Mouse (Mus musculus): Measurements from ENCODE around the gene Antxr1.

The Antxr1 gene

DNA sequence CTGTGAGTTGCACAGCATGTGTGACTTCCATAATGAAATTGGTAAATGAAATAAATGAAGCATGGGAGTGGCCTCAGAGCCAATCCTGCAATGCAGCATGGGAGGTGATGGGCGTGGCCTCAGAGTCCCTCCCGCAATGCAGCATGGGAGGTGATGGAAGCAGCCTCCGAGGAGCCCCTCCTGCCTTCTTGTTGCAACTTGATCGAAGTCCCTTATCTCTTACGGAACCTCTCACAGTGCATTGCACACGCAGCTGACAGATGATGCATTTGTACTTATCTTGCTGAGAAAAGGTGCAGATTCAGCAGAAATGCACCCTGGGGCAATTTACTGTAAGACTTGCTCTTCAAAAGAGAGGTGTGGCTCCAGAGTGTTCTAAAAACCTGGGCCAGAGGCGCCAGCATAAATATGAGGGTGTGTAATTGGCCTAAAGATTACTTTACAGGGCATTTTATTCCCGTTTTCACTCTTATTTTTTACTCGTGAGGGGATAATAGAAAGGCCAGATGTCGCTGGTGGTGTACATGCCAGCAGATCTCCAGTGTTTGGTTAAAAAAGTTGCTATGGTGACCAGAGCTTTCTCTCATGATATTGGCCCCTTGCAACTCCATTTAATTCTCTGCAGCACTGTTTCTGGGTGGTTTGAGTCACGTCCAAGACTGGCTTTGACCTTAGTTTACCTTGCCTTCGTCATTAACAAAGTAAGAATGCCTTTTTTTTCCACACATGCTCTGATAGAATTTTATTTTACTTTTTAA is 195.6 kb downstream of the Antxr1 start:
- DNase-seq (ENCODE audit: low spot score) = no peak

DNA sequence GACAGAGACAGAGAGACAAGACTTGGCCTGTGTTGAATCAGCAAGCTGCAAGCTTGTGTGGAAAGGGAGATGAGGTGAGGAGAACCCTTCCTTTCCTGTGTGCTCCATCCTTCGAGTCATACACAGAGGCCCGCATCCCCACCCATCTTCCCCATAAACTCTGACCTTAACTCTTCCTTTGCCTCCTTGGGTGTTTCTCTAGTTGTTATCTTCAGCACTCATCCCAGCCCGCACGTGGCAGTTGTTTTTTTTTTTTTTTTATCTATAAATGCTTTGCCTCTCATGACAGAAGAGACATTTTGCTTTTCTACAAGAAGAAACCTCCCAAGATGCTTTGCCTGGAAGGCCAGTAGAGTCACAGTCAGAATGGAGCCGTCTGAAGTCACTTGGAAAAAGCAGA is 197.1 kb downstream of the Antxr1 start:
- DNase-seq (ENCODE audit: low spot score) = no peak

DNA sequence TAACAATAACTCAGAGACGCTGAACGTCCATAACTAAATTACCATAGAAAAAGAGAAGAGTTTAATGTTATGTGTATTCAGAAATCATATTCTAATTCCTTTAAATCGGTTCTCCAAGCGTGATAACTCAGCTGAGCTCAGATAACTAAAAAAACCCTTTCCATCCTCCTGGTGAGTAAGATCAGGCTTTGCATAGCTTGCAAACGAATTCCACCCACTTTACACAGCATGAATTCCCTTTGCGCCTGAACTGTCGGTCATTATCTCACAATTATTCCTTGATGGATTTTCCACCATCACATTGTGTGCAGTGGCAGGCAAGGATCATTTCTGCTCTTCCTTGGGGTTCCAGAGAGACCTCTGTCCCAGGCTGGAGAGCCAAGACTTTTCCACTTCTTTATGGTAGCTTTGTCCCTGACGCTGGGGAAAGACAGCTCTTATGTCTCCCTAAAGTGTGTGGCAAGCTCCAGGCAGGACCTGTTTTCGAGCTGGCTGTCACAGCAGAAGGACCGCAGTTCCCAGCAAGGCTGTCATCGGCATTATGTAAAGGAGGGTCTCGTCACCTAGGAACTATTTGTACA is 201.6 kb downstream of the Antxr1 start:
- DNase-seq (ENCODE audit: low spot score) = no peak

DNA sequence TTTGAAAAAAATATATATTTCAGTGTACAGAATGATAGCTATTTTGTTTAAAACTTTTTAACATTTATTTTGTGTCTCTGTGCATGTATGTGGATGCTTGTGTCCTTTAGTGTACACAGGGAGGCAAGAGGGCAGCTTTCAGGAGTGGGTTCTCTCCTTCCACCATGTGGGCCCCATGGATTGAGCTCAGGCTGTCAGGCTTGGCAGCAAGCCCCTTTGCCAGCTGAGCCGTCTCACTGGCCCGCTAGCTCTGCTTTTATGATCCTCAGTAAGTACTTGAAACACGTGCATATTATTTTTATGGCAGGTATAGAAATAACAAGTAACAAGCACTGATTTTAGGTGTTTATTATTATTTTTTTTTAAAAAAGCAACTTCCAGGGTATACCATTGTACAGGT is 202.1 kb downstream of the Antxr1 start:
- no peak for DNase-seq (ENCODE audit: low spot score)

DNA sequence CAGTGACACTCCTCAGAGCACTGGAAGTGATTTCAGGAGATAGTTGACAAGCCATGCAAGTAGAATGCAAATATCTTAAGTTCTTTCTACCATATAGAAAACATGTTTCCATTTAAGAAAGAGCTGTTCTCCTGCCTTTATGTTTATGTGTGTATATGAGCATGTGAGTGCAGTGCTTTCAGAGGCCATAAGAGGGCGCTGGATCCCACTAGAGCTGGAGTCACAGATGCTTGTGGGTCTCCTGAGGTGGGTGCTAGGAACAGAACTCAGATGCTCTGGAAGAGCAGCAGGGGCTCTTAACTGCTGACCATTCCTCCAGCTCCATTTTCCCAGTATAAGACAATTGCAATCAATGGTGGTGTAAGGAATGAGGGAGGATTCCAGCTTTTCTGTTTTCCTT is 204.5 kb downstream of the Antxr1 start:
- DNase-seq (ENCODE audit: low spot score) = no peak

DNA sequence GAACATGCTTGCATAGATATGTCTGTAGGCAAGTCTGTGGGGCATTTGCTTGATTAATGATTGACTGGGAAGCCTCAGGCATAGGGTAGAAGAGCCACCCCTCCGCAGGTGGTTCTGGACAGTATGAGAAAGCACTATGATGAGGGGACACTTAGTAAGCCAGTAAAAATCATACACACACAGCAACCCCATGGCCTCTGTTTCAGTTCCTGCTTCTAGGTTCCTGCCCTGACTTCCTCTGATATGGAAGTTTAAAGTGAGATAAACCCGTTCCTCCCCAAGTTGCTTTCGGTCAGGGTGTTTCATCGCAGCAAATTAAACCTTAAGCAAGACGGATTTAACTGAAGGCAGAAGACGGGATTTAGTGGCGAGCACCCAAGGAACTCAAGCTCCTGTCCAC is 205.0 kb downstream of the Antxr1 start:
- DNase-seq (ENCODE audit: low spot score) = no peak

DNA sequence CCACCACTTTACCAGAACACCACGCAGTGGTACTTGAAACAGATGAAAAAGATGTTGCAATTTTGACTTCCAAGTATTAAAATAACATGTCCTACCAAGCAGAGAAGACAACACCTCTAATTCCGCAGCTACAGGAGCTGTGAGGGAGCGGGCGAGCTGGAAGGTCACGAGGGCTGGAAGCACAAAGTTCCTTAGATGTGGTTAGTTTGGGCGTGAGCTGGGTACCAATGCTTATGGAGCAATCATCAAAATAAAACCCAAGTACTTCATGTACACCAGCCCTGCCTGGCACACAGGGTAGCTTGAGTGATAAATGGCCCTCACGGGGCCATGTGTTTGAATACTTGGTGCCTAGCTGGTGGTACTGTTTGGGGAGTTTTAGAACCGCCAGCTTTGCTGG is 205.8 kb downstream of the Antxr1 start:
- DNase-seq (ENCODE audit: low spot score) = no peak

DNA sequence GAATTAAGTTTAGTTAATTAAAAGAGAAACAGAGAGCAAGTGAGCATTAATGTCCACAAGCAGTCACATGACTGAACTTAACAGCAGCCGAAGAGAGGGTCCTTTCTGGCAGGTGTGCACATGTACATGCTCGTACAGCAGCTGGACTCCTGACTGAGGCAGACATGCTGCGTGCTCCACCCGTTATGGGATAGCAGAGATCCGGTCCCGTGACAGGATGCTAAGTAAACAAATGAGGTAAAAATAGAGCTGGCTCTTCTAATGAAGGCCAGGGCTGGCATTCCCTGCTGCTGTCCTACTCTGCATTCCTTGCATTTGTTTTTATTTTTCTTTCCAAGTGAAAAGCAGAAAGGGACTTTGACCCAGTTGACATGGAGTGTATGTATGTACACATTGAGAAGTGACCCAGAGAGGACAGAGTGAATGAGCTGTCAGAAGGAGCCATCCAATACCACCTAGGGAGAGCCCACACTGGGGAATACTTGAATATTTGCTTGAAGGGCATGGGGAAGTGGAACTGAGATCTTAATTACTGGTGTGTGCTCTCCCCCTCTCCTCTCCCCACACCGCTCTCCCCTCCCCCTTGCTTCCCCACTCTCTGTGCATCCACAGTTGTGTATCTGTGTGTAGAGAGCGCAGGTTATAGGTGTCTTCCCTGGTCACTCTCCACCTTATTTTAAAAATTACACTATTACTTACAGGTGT is 208.4 kb downstream of the Antxr1 start:
- no peak for DNase-seq (ENCODE audit: low spot score)

DNA sequence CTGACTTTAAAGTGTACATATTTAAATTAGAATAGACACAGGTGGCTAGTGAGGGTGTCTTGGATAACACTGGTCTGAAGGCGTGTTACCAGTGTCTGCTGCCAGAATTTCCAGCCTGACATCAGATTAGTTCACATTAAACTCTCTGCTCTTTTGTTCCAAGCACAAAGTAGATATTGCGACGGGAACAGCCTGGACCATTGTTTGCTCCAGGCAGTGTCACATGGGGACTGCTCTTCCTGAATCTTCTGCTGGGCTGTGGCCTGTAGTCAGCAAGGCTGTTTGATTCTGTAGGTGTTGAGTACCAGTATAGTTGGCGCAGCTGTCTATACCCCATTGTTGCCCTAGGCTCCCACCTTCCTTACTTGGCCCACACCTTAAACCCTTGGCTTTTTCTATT is 211.6 kb downstream of the Antxr1 start:
- DNase-seq (ENCODE audit: low spot score) = no peak

DNA sequence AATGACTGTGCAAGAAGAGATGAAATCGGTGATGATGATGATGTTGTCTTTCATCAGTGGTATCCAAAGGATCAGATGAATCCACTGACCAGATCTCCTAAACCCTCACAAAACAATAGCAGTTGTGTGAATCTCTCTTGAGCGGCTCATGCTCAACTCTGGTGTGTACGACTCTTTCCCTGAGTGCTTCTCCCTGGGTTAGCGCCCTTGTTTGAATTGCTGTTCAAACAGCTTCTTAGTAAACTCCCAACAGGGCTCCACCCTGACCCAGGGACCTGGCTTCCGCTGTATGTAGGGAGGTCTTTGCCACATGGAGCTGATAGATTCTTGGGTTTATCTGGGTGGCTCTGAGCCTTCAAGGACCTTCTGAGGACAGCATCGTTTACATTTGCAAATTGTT is 212.2 kb downstream of the Antxr1 start:
- DNase-seq (ENCODE audit: low spot score) = no peak

DNA sequence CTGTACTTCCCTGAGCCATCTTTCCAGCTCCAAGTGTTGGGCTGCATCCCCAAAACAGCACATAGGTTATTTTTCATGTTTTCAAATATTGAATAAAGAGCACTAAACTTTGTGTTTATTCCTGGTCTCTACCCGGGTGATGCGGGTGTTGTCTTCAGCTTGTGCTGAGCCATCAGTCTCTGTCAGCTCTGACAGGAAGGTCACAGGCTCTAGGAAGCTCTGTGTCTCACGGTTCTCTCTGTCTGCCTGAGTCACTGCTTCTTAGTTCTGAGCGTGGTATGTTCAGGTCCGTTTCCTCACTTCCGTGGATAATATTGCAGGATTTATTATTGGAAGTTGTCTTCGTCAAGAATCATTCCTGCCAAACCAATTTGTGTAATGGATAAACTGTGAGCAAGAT is 213.7 kb downstream of the Antxr1 start:
- no peak for DNase-seq (ENCODE audit: low spot score)

DNA sequence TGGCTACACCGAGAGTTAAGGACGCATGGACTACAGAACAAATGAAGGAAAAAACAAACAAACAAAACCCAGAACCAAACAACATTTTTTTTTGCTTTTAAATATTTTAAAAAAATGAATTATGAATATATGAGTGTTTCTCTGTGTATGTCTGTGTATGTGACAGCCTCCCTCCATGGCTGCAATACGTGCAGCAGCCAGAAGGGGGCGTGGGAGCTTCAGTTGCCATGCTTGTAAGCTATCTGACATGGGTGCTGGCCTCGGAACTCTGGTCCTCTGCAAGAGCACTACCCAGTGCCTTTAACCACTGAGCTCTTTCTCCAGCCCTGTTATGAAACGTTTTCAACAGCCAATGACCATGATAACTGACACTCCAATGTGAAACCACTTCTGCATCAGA is 215.0 kb downstream of the Antxr1 start:
- no peak for DNase-seq (ENCODE audit: low spot score)

DNA sequence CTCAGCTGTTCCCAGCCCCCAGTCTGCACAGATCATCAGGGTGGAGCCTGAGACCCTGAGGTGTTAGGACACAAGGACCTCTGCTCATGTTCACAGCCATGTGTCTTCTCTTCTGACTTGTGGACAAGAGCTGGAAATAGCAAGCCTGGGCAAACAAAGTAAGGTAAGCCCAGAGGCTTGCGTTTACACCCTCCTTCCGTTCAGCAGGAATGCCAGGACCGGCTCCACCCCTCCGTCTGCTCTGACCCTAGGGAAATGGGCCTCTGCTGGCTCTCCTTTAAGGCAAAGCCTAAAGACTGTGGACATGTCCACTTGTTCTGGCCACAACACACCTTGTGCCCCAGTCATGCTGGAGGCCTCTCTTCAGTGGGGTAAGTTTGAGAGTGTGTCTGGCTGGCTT is 215.6 kb downstream of the Antxr1 start:
- no peak for DNase-seq (ENCODE audit: low spot score)

DNA sequence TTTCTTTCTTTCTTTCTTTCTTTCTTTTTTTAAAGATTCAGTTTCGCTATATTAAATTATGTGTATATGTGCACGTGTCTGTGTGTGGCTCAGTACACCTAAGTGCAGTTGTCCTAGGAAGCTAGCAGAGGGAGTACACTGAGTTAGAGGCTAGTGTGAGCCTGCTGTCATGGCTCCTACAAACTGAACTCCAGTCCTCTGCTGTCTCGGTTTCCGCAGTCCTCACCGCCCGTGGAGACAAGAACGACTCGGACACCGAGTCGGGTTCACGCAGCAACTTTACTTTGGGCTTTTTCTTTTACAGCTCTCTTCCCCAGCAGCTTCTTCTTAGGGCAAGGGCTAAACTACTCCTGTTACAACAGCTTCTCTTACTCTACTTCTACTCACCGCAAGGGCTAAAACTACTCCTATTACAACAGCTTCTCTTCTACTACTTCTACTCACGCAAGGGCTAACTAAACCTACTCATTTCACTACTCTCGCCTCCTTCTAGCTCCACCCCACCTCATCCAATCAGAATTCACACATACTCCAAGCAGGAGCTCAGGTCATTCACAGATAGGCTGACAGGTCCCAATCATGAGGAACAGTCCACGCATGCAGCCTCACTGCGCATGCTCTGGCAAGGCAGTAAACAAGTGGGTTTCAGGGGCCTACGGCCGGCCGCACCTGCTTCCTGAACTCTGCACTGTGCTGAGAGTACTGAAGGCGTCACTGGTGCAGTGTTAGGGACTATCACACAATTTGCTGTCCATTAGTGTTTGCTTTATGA is 216.4 kb downstream of the Antxr1 start:
- DNase-seq (ENCODE audit: low spot score) = no peak

DNA sequence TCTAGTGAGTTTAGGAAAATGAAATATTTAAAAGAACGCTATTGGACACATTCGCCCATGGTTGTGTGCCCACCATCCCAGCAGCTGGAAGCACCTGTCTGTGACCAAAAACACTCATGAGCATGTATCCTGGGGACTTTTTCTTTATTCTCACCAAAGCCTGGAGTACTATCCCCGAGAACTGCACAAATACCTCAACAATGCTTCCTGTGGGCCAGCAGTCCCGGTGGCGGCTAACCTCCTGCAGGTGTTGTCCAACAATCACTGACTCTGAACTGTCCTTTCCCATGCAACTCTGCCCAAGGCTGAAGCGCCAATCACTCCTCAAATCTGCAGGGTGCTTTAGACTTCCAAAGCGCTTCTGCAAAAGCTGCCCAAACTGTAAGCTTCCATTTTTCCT is 219.0 kb downstream of the Antxr1 start:
- no peak for DNase-seq (ENCODE audit: low spot score)

DNA sequence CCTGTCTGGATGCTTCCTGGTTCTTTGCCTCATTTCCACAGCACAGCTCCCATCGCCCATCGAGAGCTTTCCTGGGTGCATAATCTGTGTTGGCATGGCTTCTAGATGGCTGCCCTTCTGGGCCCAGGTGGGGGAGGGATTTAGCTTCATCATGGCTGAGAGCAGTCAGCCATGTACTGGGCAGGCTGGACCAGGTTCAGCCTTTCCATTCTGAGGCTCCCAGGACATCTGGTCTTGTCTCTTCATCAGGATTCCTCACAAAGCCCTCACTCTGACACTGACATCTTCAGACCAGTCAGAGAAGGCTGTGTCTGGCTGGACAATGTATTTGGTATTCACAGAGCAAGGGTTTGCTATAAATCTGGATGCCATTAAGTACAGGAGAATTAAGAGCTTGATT is 219.6 kb downstream of the Antxr1 start:
- no peak for DNase-seq (ENCODE audit: low spot score)

DNA sequence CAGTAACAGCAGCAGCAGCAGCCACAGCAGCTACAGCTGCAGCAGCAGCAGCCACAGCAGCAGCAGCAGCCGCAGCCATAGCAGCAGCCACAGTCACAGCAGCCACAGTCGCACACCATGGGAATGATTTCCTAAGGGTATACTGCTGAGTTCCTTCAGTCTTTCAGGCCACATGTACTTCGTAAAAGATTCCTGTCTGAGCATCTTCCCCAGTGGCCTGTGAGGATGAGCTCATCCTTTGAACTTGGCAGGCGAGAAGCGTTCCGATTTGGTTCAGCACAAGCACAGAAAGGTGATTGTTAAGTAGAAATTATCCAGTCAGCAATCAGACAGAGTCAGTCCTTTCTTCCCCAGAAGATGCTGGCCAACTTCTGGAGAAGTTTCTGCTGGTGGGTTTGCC is 223.5 kb downstream of the Antxr1 start:
- no peak for DNase-seq (ENCODE audit: low spot score)

DNA sequence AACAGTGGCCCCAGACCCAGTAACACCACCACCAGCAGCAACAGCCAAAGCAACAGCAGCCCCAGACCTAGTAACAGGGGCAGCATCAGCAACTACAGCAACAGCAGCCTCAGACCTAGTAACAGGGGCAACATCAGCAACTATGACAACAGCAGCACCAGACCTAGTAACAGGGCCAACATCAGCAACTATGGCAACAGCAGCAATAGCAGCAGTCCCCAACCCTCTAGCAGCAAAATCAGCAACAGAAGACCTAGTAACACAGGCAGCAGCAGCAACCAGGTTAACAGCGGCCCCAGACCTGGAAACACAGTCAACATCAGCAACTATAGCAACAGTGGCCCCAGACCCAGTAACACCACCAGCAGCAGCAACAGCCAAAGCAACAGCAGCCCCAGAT is 224.1 kb downstream of the Antxr1 start:
- no peak for DNase-seq (ENCODE audit: low spot score)

DNA sequence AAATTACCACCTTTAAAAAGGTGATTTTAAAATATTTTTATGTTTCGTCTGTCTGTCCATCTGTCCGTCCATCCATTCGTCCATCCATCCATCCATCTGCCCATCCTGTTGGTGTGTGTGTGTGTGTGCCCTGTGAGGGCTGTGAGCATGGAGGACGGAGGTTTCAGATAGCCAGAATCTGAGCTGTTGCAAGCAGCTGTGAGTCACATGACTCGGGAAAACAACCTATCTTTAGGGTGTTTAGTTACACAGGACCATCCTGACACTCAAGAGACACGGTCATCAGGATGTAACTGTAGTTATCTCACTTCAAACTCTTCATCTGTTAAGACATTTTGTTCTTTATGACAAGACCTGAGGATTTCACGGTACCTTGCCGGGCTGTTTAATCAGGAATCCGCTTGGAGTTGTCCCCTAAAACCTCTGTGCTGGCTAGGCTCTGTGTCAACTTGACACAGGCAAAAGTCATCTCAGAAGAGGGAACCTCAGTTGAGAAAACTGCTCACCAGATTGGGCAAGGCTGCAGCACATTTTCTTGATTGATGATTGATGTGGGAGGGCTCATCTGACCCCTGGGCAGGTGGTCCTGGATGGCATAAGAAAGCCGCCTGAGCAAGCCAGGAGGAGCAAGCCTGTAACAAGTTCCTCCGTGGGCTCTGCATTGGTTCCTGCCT is 231.4 kb downstream of the Antxr1 start, which contains the start of gene D6Ertd527e:
Gene D6Ertd527e (plus strand): TSS at position 624 of the 674 bp plus-strand sequence.
- DNase-seq (ENCODE audit: low spot score) = no peak

DNA sequence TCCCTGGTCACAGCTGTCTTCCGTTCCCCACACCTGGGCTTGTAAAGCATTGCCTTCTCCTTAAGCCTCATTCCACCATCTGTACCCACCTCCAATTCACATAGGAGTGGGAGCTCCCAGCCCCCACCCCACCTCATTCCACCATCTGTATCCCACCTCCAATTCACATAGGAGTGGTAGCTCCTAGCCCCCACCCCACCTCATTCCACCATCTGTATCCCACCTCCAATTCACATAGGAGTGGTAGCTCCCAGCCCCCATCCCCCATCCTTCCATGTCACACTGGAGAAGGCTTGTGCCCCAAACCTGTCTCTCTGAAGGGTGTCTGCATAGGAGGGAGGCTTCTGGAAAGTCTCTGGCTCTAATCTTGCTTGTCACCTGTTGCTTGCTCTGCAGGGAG is 232.3 kb downstream of the Antxr1 start:
- no peak for DNase-seq (ENCODE audit: low spot score)

DNA sequence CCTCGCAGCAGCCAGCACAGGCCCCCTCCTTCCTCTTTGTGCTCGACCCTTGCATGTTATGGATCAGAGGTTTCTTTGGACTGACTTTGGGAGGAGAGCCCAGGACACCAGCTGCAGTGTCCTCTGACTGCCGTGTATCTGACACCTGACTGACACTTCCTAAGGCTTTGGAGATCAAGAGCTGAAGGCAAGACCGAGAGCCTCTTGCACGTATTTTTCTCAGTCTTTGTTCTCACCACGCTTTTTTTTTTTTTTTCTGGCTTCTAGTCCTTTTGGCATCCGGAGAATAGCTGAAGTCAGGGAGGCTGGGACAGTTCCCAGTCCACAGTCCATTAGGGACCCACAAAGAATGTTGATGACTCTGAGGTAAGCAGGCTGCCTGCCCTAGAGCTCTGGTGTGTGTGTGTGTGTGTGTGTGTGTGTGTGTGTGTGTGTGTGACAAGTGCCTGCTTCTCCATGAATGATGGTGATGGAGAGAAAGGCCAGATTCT is 233.2 kb downstream of the Antxr1 start:
- no peak for DNase-seq (ENCODE audit: low spot score)

DNA sequence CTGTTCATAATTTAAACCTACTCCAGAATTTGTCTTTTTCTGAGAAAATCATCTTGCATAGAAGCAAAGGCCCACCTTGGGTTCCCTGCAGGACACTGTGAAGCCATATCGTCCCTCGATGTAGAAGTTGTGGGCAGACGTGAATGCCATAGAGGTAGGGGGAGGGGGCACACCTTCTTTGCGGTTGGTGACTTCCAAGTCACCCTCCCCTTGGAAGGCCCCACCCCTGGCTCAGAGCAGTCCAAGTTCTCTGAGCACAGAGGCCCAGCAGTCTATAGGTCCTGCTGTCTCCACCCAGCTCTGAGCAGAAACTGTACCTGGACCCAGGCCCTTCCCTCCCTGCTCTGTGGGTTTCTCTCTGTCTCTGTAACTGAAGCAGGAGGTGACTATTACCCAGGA is 233.7 kb downstream of the Antxr1 start:
- DNase-seq (ENCODE audit: low spot score) = no peak

Measured in urinary bladder, postnatal 10 days (tissue).